Mouse (Mus musculus) erythroblast, adult 5-6 weeks (primary cell): Measurements from ENCODE around the gene Tgm6. TPM values are rescaled to one million over a fixed set of nuclear protein-coding genes. Genes with fewer than 3 reads are reported as not detected.

Experiments
- ATAC-seq: replicated peaks from 2 replicates; pipeline ENCODE4 v1.8.0; 2016; ENCODE audit warnings: moderate number of reproducible peaks, mild to moderate bottlenecking, moderate TSS enrichment, inconsistent platforms; ENCODE audit not compliant: poor library complexity, low FRiP score, severe bottlenecking
- total RNA-seq, 2 experiments: library from RNA; stranded (forward) in 1 of 2; stranded (reverse) in 1 of 2; fragments of 150-400 nt in 1 of 2; fragments of 200-764, 138-1000 nt in 1 of 2; gene quantifications; 2 replicates each; pipeline versions ENCODE4 v1.2.3 to v1.2.4; 2015 to 2017; ENCODE audit warnings: low replicate concordance in 2 of 2

Tgm6 gene
- total RNA-seq, 2 experiments from 2014 or later, result not detected

GRCm38 (mm10) chr2:130176820-130177219 is 64.6 kb downstream of the Tgm6 start:
- no peak for ATAC-seq

GRCm38 (mm10) chr2:130178381-130178705 is 66.1 kb downstream of the Tgm6 start:
- ATAC-seq, result peak; percentile 33

- ATAC-seq, result peak; percentile 96
Observed at GRCm38 (mm10) chr2:130178706-130179506, 66.7 kb downstream of the Tgm6 start, which contains the start of gene Snrpb. Snrpb (minus strand) TSS chr2:130179403.

- peak; percentile 74 for ATAC-seq
Observed at GRCm38 (mm10) chr2:130179507-130180019, 67.3 kb downstream of the Tgm6 start.

DNA sequence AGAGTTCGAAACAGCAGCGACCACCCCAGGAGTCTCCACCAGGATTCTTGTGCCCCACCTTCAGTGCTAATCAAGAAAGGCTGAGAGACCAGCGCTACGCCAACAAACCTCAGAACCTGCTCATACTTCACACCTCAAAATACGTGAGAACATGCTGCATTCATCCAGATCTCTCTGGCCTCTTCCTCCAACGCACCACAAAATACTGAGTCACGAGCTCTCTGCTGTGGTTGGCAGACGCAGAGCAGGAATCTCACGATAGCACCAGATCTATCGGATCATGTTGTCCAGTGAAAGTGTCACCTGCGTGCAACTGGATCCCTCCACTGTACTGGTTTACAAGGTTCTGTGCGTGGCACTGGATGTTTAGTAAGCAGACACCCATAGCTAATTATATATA is 76.2 kb downstream of the Tgm6 start:
- ATAC-seq, result no peak

DNA sequence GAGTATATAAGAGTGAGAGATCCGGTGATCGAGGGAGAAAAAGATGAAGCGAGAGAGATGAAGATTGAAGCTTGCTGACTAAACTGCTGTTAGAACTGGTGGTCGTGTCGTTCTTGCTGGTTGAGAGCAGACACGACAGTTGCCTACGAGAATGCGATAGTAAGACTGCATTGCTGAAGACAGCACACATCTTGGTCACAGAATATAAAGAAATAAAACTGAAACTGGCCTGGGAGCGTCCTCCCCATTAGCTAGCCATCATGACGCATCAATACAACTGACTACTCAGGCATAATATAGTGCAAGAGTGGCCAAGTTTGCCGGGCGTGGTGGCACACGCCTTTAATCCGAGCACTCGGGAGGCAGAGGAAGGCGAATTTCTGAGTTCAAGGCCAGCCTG is 82.7 kb downstream of the Tgm6 start, which contains the start of gene Tmc2:
Gene Tmc2 (plus strand): TSS at position 301 of the 400 bp plus-strand sequence.
- no peak for ATAC-seq

DNA sequence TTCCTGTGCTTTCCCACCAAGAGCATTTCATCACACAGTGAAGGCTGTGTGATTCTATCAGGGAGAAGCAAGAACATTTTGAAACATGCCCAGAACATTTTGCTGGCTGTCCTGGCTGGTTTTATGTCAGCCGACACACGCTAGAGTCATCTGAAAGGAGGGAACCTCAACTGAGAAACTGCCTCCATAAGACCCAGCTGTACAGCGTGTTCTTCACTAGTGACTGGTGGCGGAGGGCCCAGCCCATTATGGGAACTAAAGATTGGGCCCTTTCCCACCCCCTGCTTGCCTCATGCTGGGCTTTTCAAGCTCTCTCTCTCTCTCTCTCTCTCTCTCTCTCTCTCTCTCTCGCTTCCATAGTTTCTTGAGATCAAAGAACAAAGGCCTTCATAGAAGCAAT is 88.7 kb downstream of the Tgm6 start:
- no peak for ATAC-seq

Other genes starting within 250 kb of the Tgm6 start
- 0.63 and 2.3 TPM in 2 replicates for gene Tgm3, start 100.1 kb upstream of the Tgm6 start, total RNA-seq (2015; ENCODE audit: low replicate concordance)
- 0.28 TPM in 1 of 2 replicates, not detected in the other for gene Tgm3, start 100.1 kb upstream of the Tgm6 start, total RNA-seq (2017; ENCODE audit: low replicate concordance)
- gene Snrpb, start 67.0 kb downstream of the Tgm6 start, total RNA-seq (2015; ENCODE audit: low replicate concordance), result 52.0 and 67.6 TPM in 2 replicates
- 39.7 and 46.3 TPM in 2 replicates for gene Snrpb, start 67.0 kb downstream of the Tgm6 start, total RNA-seq (2017; ENCODE audit: low replicate concordance)
- not detected in 2 replicates for gene Tmc2, start 82.8 kb downstream of the Tgm6 start, total RNA-seq (2015; ENCODE audit: low replicate concordance)
- gene Tmc2, start 82.8 kb downstream of the Tgm6 start, total RNA-seq (2017; ENCODE audit: low replicate concordance), result not detected in 2 replicates
- 86.7 and 101 TPM in 2 replicates for gene Nop56, start 162.0 kb downstream of the Tgm6 start, total RNA-seq (2015; ENCODE audit: low replicate concordance)
- gene Nop56, start 162.0 kb downstream of the Tgm6 start, total RNA-seq (2017; ENCODE audit: low replicate concordance), result 84.8 and 111 TPM in 2 replicates
- 44.5 and 51.5 TPM in 2 replicates for gene Idh3b, start 172.1 kb downstream of the Tgm6 start, total RNA-seq (2015; ENCODE audit: low replicate concordance)
- gene Idh3b, start 172.1 kb downstream of the Tgm6 start, total RNA-seq (2017; ENCODE audit: low replicate concordance), result 19.8 and 27.0 TPM in 2 replicates
- not detected in 2 replicates for gene Ebf4, start 182.8 kb downstream of the Tgm6 start, total RNA-seq (2015; ENCODE audit: low replicate concordance)
- 0.84 TPM in 1 of 2 replicates, not detected in the other for gene Ebf4, start 182.8 kb downstream of the Tgm6 start, total RNA-seq (2017; ENCODE audit: low replicate concordance)